Mouse (Mus musculus): ENCODE data around the gene Bzw2. TPM values are rescaled to one million over a fixed set of nuclear protein-coding genes. Genes with fewer than 3 reads are reported as not detected.

The Bzw2 gene
- polyA plus RNA-seq, 1 experiment = 36.7 TPM

GRCm38 (mm10) chr12:36067538-36067937 lies 90.3 kb downstream of the Bzw2 start:
- no peak overlapping the region for H3K27ac ChIP-seq (ENCODE audit: control insufficient read depth, insufficient read depth, low read length)
- no peak for DNase-seq
- 78% methylated on average over 2 of the region's 2 CpGs for WGBS
- TF ChIP-seq CTCF (IDR thresholded peaks at IDR 0.05; ENCODE audit: borderline replicate concordance, control insufficient read depth, extremely low read depth, insufficient read depth, low read length, poor library complexity) = no peak
- no peak for TF ChIP-seq POLR2A (IDR thresholded peaks at IDR 0.05; ENCODE audit: control insufficient read depth, extremely low read depth, insufficient read depth, low read length, poor library complexity)
- no peaks in the 10 kb centered on the region for H3K27me3 ChIP-seq (ENCODE audit: control insufficient read depth, insufficient read depth, low read length)
- H3K36me3 ChIP-seq (ENCODE audit: control insufficient read depth, insufficient read depth, low read length) = no peaks in the 10 kb centered on the region
- H3K4me3 ChIP-seq (ENCODE audit: control insufficient read depth, insufficient read depth, low read length) = no peak overlapping the region
- H3K4me1 ChIP-seq (replicated peaks; ENCODE audit: control insufficient read depth, insufficient read depth, low read length) = peaks cover 3% of the 10 kb centered on the region; the same call in 1 of the 2 replicates

GRCm38 (mm10) chr12:36065911-36066310 lies 92.0 kb downstream of the Bzw2 start:
- H3K36me3 ChIP-seq (ENCODE audit: control insufficient read depth, insufficient read depth, low read length) = no peaks in the 10 kb centered on the region
- DNase-seq = no peak
- H3K27ac ChIP-seq (ENCODE audit: control insufficient read depth, insufficient read depth, low read length) = no peak overlapping the region
- no peak overlapping the region for H3K4me3 ChIP-seq (ENCODE audit: control insufficient read depth, insufficient read depth, low read length)
- H3K4me1 ChIP-seq (replicated peaks; ENCODE audit: control insufficient read depth, insufficient read depth, low read length) = no peaks in the 10 kb centered on the region
- WGBS = 97% methylated on average over 1 of the region's 1 CpGs
- no peaks in the 10 kb centered on the region for H3K27me3 ChIP-seq (ENCODE audit: control insufficient read depth, insufficient read depth, low read length)
- TF ChIP-seq POLR2A (IDR thresholded peaks at IDR 0.05; ENCODE audit: control insufficient read depth, extremely low read depth, insufficient read depth, low read length, poor library complexity) (no peak), CTCF (IDR thresholded peaks at IDR 0.05; ENCODE audit: borderline replicate concordance, control insufficient read depth, extremely low read depth, insufficient read depth, low read length, poor library complexity) (no peak)

- no peaks in the 10 kb centered on the region for H3K36me3 ChIP-seq (ENCODE audit: control insufficient read depth, insufficient read depth, low read length)
- no peaks in the 10 kb centered on the region for H3K27me3 ChIP-seq (ENCODE audit: control insufficient read depth, insufficient read depth, low read length)
- 0 out of 2 replicates have a peak, but pooled peaks cover 2% of the 10 kb centered on the region for H3K4me1 ChIP-seq (replicated peaks; ENCODE audit: control insufficient read depth, insufficient read depth, low read length)
- TF ChIP-seq POLR2A (IDR thresholded peaks at IDR 0.05; ENCODE audit: control insufficient read depth, extremely low read depth, insufficient read depth, low read length, poor library complexity) (no peak), CTCF (IDR thresholded peaks at IDR 0.05; ENCODE audit: borderline replicate concordance, control insufficient read depth, extremely low read depth, insufficient read depth, low read length, poor library complexity) (no peak)
- 13% methylated on average over 2 of the region's 2 CpGs for WGBS
- no peak for DNase-seq
- no peak overlapping the region for H3K4me3 ChIP-seq (ENCODE audit: control insufficient read depth, insufficient read depth, low read length)
- no peak overlapping the region for H3K27ac ChIP-seq (ENCODE audit: control insufficient read depth, insufficient read depth, low read length)
Measured at GRCm38 (mm10) chr12:36057699-36058098, 100.2 kb downstream of the Bzw2 start.

- WGBS = 90% methylated on average over 1 of the region's 1 CpGs
- H3K36me3 ChIP-seq (ENCODE audit: control insufficient read depth, insufficient read depth, low read length) = no peaks in the 10 kb centered on the region
- no peak overlapping the region for H3K4me3 ChIP-seq (ENCODE audit: control insufficient read depth, insufficient read depth, low read length)
- DNase-seq = no peak
- H3K27ac ChIP-seq (ENCODE audit: control insufficient read depth, insufficient read depth, low read length) = no peak overlapping the region
- no peaks in the 10 kb centered on the region for H3K27me3 ChIP-seq (ENCODE audit: control insufficient read depth, insufficient read depth, low read length)
- H3K4me1 ChIP-seq (replicated peaks; ENCODE audit: control insufficient read depth, insufficient read depth, low read length) = peaks cover 9% of the 10 kb centered on the region
- TF ChIP-seq POLR2A (IDR thresholded peaks at IDR 0.05; ENCODE audit: control insufficient read depth, extremely low read depth, insufficient read depth, low read length, poor library complexity) (no peak), CTCF (IDR thresholded peaks at IDR 0.05; ENCODE audit: borderline replicate concordance, control insufficient read depth, extremely low read depth, insufficient read depth, low read length, poor library complexity) (no peak)
Measured at GRCm38 (mm10) chr12:36050276-36050675, 107.6 kb downstream of the Bzw2 start.

GRCm38 (mm10) chr12:36047593-36047992 lies 110.3 kb downstream of the Bzw2 start:
- no peak overlapping the region for H3K4me3 ChIP-seq (ENCODE audit: control insufficient read depth, insufficient read depth, low read length)
- 100% methylated on average over 2 of the region's 2 CpGs for WGBS
- DNase-seq = no peak
- no peaks in the 10 kb centered on the region for H3K36me3 ChIP-seq (ENCODE audit: control insufficient read depth, insufficient read depth, low read length)
- no peak overlapping the region for H3K27ac ChIP-seq (ENCODE audit: control insufficient read depth, insufficient read depth, low read length)
- H3K27me3 ChIP-seq (ENCODE audit: control insufficient read depth, insufficient read depth, low read length) = no peaks in the 10 kb centered on the region
- peaks cover 17% of the 10 kb centered on the region for H3K4me1 ChIP-seq (replicated peaks; ENCODE audit: control insufficient read depth, insufficient read depth, low read length)
- no peak for TF ChIP-seq CTCF (IDR thresholded peaks at IDR 0.05; ENCODE audit: borderline replicate concordance, control insufficient read depth, extremely low read depth, insufficient read depth, low read length, poor library complexity)
- no peak for TF ChIP-seq POLR2A (IDR thresholded peaks at IDR 0.05; ENCODE audit: control insufficient read depth, extremely low read depth, insufficient read depth, low read length, poor library complexity)

GRCm38 (mm10) chr12:36046196-36046595 lies 111.7 kb downstream of the Bzw2 start:
- Histone ChIP-seq H3K36me3 (ENCODE audit: control insufficient read depth, insufficient read depth, low read length) (no peaks in the 10 kb centered on the region), H3K27me3 (ENCODE audit: control insufficient read depth, insufficient read depth, low read length) (no peaks in the 10 kb centered on the region), H3K27ac (ENCODE audit: control insufficient read depth, insufficient read depth, low read length) (peak overlapping the region; percentile 94), H3K4me3 (ENCODE audit: control insufficient read depth, insufficient read depth, low read length) (no peak overlapping the region), H3K4me1 (replicated peaks; ENCODE audit: control insufficient read depth, insufficient read depth, low read length) (peaks cover 19% of the 10 kb centered on the region)
- 4% methylated on average over 5 of the region's 5 CpGs for WGBS
- peak; percentile 30 for DNase-seq
- TF ChIP-seq POLR2A (IDR thresholded peaks at IDR 0.05; ENCODE audit: control insufficient read depth, extremely low read depth, insufficient read depth, low read length, poor library complexity) (no peak), CTCF (IDR thresholded peaks at IDR 0.05; ENCODE audit: borderline replicate concordance, control insufficient read depth, extremely low read depth, insufficient read depth, low read length, poor library complexity) (no peak)

- WGBS = 52% methylated on average over 2 of the region's 2 CpGs
- no peaks in the 10 kb centered on the region for H3K36me3 ChIP-seq (ENCODE audit: control insufficient read depth, insufficient read depth, low read length)
- H3K27ac ChIP-seq (ENCODE audit: control insufficient read depth, insufficient read depth, low read length) = no peak overlapping the region
- DNase-seq = no peak
- no peak for TF ChIP-seq POLR2A (IDR thresholded peaks at IDR 0.05; ENCODE audit: control insufficient read depth, extremely low read depth, insufficient read depth, low read length, poor library complexity)
- no peak for TF ChIP-seq CTCF (IDR thresholded peaks at IDR 0.05; ENCODE audit: borderline replicate concordance, control insufficient read depth, extremely low read depth, insufficient read depth, low read length, poor library complexity)
- H3K4me3 ChIP-seq (ENCODE audit: control insufficient read depth, insufficient read depth, low read length) = no peak overlapping the region
- peaks cover 24% of the 10 kb centered on the region for H3K4me1 ChIP-seq (replicated peaks; ENCODE audit: control insufficient read depth, insufficient read depth, low read length)
- no peaks in the 10 kb centered on the region for H3K27me3 ChIP-seq (ENCODE audit: control insufficient read depth, insufficient read depth, low read length)
Measured at GRCm38 (mm10) chr12:36044691-36045090, 113.2 kb downstream of the Bzw2 start.
